Mouse (Mus musculus) mature B cell (primary cell): Measurements from ENCODE around the gene Thbs2.
"Not testable (repeated sequence)": the region's sequence is repeated elsewhere in the genome, so short reads cannot be mapped to it uniquely, and the experiment has no call there.

Experiments used
- in situ Hi-C: fragments of 300-500 bp; cut with MboI; formaldehyde crosslinking; loops from 2 replicates; pipeline ENCODE4 v1.14.3; 2019

Thbs2 gene

GRCm38 (mm10) chr17:14635546-14636323 is 58.3 kb downstream of the Thbs2 start:
- in situ Hi-C loops, result no loop called here

GRCm38 (mm10) chr17:14628901-14629300 is 65.1 kb downstream of the Thbs2 start:
- in situ Hi-C loops, result no loop called here

- in situ Hi-C loops, result no loop called here
Observed at GRCm38 (mm10) chr17:14627828-14628338, 66.2 kb downstream of the Thbs2 start.

GRCm38 (mm10) chr17:14624433-14624832 is 69.6 kb downstream of the Thbs2 start:
- in situ Hi-C loops, result no loop called here

GRCm38 (mm10) chr17:14621006-14621405 is 73.0 kb downstream of the Thbs2 start:
- in situ Hi-C loops, result not testable (repeated sequence)

GRCm38 (mm10) chr17:14620037-14620436 is 74.0 kb downstream of the Thbs2 start:
- in situ Hi-C loops, result no loop called here

- in situ Hi-C loops, result no loop called here
Observed at GRCm38 (mm10) chr17:14619038-14619437, 75.0 kb downstream of the Thbs2 start.
